Comparison of ENCODE assay signal across 16 mouse cellular contexts in the genomic region with DNA sequence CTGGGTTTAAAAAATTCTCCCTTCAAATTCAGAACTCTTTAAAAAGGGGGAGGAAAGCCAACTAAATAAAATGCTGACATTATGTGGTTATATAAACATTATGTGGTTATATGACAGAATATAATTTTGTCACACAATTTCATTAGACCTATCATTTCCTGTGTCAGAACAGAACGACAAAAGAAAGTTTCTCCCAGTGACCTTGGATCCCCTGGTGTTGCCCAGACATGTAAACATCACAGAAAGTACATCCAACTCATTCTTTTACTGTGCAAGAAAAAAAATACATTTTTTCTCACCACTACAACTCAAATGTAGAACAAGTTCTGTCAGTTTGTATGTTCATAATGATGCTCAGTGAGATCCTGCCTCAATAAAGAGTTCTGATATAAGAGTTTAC.
"Had no signal": no experiment of that assay in that cellular context is flagged by ENCODE, and none has a peak within 500 bp of the region (broad histone marks: within the 10 kb centered on the region; RNA-seq: fewer than 3 reads in every experiment).

No protein-coding gene starts in this region.

- H3K4me1 ChIP-seq: neural tube, embryonic 13.5 days; neural tube, embryonic 15.5 days; stomach, embryonic 15.5 days had no signal

- H3K36me3 ChIP-seq: neural tube, embryonic 13.5 days; neural tube, embryonic 15.5 days; stomach, embryonic 15.5 days had no signal

- H3K9me3 ChIP-seq: neural tube, embryonic 13.5 days; neural tube, embryonic 15.5 days; stomach, embryonic 15.5 days had no signal

- DNase-seq: retina, postnatal 1 day; right cerebral cortex, adult 18-20 months; right cerebral cortex, postnatal 14 days; right cerebral cortex, postnatal 25 days; right cerebral cortex, postnatal 4 days; spleen, adult 18-20 months; thymus, adult 18-20 months; thymus, adult 2 months; thymus, postnatal 14 days; thymus, postnatal 25 days; thymus, postnatal 36 days; thymus, postnatal 4 days had no signal

- H3K9ac ChIP-seq: neural tube, embryonic 13.5 days; neural tube, embryonic 15.5 days; stomach, embryonic 15.5 days had no signal

- H3K4me2 ChIP-seq: neural tube, embryonic 13.5 days; neural tube, embryonic 15.5 days; stomach, embryonic 15.5 days had no signal

- H3K27ac ChIP-seq: neural tube, embryonic 13.5 days; neural tube, embryonic 15.5 days; stomach, embryonic 15.5 days; stomach, postnatal 0 days had no signal

- H3K27me3 ChIP-seq: neural tube, embryonic 13.5 days; neural tube, embryonic 15.5 days; stomach, embryonic 15.5 days had no signal

- H3K4me3 ChIP-seq: neural tube, embryonic 13.5 days; neural tube, embryonic 15.5 days; stomach, embryonic 15.5 days had no signal
